Mouse (Mus musculus) mesoderm, embryonic 11.5 days (tissue): ENCODE results near the gene Mthfr.

Experiments
- DNase-seq: peaks from one replicate; pipeline ENCODE4 v3.0.0-alpha.2; 2012; ENCODE audit warnings: low read depth, low spot score

Mthfr gene

GRCm38 (mm10) chr4:148065702-148066400 lies 27.0 kb downstream of the Mthfr start:
- DNase-seq = no peak

GRCm38 (mm10) chr4:148066401-148066744 lies 27.5 kb downstream of the Mthfr start:
- DNase-seq = no peak

- no peak for DNase-seq
These were observed 28.5 kb downstream of the Mthfr start for GRCm38 (mm10) chr4:148067346-148067745.

- no peak for DNase-seq
These were observed 30.8 kb downstream of the Mthfr start for GRCm38 (mm10) chr4:148069602-148070218.

GRCm38 (mm10) chr4:148071508-148071907 lies 32.6 kb downstream of the Mthfr start:
- no peak for DNase-seq

DNA sequence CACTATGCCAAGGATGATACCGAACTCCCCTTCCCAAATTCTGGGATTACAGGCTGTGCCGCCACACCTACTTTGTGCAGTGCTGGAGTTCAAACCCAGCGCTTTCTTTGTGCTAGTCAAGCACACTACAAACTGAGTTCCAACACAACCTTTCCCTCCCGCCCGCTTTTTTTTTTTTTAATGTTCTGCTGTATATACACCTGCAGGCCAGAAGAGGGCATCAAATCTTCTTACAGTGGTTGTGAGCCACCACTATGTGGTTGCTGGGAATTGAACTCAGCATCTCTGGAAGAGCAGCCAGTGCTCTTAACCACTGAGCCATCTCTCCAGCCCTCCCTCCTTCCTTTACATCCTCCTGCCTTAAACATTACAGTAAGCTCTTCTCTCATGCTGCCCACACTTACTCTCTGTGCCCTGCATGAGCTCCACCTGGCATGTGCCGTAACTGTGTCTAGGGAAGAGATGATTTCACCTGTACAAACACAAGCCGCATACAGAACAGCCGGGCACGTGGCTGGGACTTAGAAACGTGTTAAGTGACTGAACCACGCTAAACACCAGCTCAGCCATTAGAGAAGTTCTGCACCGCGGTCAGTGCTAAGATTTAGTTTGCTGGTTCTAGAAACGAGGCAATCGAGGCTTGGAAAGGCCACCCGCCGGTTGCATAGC lies 35.8 kb downstream of the Mthfr start:
- DNase-seq = no peak

GRCm38 (mm10) chr4:148075259-148075658 lies 36.4 kb downstream of the Mthfr start:
- peak; percentile 81 for DNase-seq

GRCm38 (mm10) chr4:148075881-148076280 lies 37.0 kb downstream of the Mthfr start:
- no peak for DNase-seq

GRCm38 (mm10) chr4:148079212-148079611 lies 40.3 kb downstream of the Mthfr start:
- DNase-seq = no peak

GRCm38 (mm10) chr4:148079944-148080596 lies 41.2 kb downstream of the Mthfr start:
- no peak for DNase-seq

DNA sequence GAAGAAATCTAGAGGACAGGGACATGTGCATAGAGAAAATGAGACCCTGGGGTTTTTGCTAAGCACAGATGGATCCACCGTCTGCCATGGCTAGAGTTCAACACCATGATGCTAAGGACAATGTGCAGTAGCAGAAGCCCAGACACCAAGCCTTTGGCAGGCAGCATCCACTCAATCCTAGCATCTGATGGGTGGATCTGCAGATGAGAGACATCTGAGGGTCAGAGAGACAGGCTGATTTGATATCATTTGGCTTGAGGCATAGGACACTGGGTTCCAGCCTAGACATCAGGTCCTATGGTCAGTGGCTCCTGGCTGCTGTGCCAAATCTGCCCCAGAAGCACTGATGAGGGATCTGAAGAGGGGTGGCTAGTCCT lies 41.7 kb downstream of the Mthfr start:
- no peak for DNase-seq

- no peak for DNase-seq
These were observed 42.3 kb downstream of the Mthfr start for GRCm38 (mm10) chr4:148081201-148081600.

DNA sequence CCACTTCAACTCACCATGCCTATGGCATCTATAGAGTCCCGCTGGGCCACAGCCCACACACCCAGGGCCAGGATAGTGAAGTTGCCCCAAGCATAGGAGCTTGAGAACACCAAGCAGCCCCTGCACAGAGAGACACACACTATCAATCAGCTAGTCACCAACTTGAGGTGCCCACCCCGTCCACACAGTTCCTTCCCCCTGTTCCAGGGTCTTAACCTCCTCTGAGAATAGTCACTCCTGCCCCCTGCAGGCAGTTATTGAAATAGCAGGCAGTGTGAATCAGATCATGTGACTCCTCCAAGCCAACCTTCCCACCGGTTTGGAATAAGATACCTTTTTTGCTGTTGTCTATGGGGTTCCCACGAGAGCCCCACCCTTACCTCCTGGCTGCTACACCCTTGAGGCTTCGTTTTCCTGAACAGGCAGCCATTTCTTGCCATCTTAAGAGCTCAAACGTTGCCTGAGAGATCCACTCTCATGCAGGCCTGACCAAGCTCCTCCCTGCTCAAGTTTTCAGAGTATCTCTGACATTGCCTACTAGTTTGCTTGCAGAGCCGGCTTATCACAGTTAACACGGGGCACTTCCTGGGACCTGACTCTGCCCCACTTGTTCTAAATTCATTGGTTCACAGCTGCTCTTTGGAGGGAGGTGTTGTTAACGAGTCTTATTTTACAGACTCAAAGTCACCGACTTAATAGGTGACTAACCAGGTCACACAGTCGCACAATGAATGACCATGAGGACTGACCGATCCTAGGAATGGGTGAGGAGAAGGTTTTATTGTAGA lies 43.6 kb downstream of the Mthfr start:
- peak; percentile 73 for DNase-seq

- DNase-seq = no peak
These were observed 44.5 kb downstream of the Mthfr start for GRCm38 (mm10) chr4:148083176-148083899.

- DNase-seq = peak; percentile 54
These were observed 45.4 kb downstream of the Mthfr start for GRCm38 (mm10) chr4:148084261-148084714.

- DNase-seq = no peak
These were observed 46.4 kb downstream of the Mthfr start for GRCm38 (mm10) chr4:148085131-148085906.

GRCm38 (mm10) chr4:148085907-148086305 lies 47.0 kb downstream of the Mthfr start:
- DNase-seq = no peak

DNA sequence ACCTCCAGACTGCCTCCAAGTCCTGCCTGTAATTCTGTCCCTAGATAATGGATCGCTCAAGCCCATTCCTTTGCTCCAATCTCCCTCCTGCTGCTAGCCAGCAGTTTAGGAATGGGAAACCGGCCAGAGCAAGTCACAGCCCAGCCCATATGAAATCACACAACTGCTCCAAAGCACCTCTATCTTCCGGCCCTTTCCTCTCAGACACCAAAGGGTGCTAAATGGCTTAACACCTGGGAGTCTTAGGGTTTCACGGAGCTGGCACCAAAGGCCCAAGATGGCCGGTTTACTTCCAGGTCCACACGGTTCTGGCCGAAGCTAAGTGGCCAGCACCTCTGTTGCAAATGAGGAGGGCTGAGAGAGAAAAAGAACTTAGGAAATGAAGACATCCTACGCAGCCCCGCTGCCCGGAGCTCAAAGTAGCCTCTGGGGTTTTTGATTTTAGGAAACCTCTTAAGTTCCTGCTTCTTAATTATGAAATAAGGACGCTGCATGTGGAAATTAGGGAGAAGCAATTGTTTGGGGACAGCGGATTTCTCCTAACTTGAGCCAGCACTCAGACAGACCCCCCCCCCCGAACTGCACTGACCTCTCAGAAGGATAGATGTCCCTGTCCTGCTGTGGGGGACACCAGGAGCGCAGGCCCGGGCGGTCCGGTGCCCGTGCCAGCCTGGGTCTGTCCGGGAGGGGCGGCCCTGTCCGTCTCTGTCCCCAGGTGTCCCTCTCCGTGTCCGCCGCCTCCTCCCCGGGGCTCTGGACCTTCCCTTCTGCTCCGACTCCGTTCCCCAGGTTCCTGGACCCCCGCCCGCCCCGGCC lies 48.4 kb downstream of the Mthfr start:
- no peak for DNase-seq

GRCm38 (mm10) chr4:148087907-148088527 lies 49.1 kb downstream of the Mthfr start, which contains the start of gene Agtrap:
Gene Agtrap (minus strand): TSS chr4:148088031.
- DNase-seq = peak; percentile 90
